Mouse (Mus musculus) cerebellum, adult 2 months (tissue): ENCODE measurements at regions not wholly inside any gene's neighbourhood (a gene's known extent, or its start where the extent isn't known, plus 50 kb on each side); places are given as distances from the start of the nearest gene placed in this dataset.

Experiments used
- CTCF ChIP-seq: fragments of 200-500 bp; IDR thresholded peaks from 2 replicates; pipeline ENCODE4 v1.5.1; 2011; ENCODE audit warnings: low read depth, mild to moderate bottlenecking, control low read depth, low read length, moderate library complexity, borderline replicate concordance; ENCODE audit not compliant: insufficient read depth
- POLR2A ChIP-seq: fragments of 200-500 bp; IDR thresholded peaks from 2 replicates; pipeline ENCODE4 v1.6.1; 2011; ENCODE audit warnings: low read length, control low read depth, borderline replicate concordance; ENCODE audit not compliant: insufficient read depth

- TF ChIP-seq CTCF, result no peak
- TF ChIP-seq POLR2A, result no peak
Measured at GRCm38 (mm10) chr1:184454381-184454780, 278.0 kb downstream of the Hlx start.
